Mouse (Mus musculus): ENCODE measurements around the gene Rab40c. TPM values are rescaled to one million over a fixed set of nuclear protein-coding genes. Genes with fewer than 3 reads are reported as not detected.

The Rab40c gene
- total RNA-seq, 2 experiments from 2014 or later: 15.1 to 17.2 TPM

GRCm38 (mm10) chr17:25860229-25860628, 59.3 kb downstream of the Rab40c start:
- no peak for DNase-seq (ENCODE audit: low spot score in 2 of 2)

GRCm38 (mm10) chr17:25844396-25844901, 75.1 kb downstream of the Rab40c start, which contains the start of gene Rhot2:
TSS of gene Rhot2 (minus strand) at chr17:25844851.
- DNase-seq (ENCODE audit: low spot score in 2 of 2): peak; percentile 88 to 95

- DNase-seq (ENCODE audit: low spot score in 2 of 2): no peak
These were observed 75.7 kb downstream of the Rab40c start for GRCm38 (mm10) chr17:25843636-25844395.

GRCm38 (mm10) chr17:25843122-25843521, 76.4 kb downstream of the Rab40c start:
- no peak for DNase-seq (ENCODE audit: low spot score in 2 of 2)

- DNase-seq (ENCODE audit: low spot score in 2 of 2): no peak
These were observed 77.0 kb downstream of the Rab40c start for GRCm38 (mm10) chr17:25842509-25842908.

- DNase-seq (ENCODE audit: low spot score in 2 of 2): no peak
These were observed 78.2 kb downstream of the Rab40c start, which contains the start of gene Gm20683 for GRCm38 (mm10) chr17:25841117-25841880. TSS of gene Gm20683 (minus strand) at chr17:25841763.

- no peak for DNase-seq (ENCODE audit: low spot score in 2 of 2)
These were observed 79.0 kb downstream of the Rab40c start for GRCm38 (mm10) chr17:25840519-25840918.

- DNase-seq (ENCODE audit: low spot score in 2 of 2): no peak
These were observed 79.9 kb downstream of the Rab40c start for GRCm38 (mm10) chr17:25839455-25840235.

GRCm38 (mm10) chr17:25838904-25839303, 80.6 kb downstream of the Rab40c start:
- no peak for DNase-seq (ENCODE audit: low spot score in 2 of 2)

GRCm38 (mm10) chr17:25837533-25837932, 82.0 kb downstream of the Rab40c start:
- no peak for DNase-seq (ENCODE audit: low spot score in 2 of 2)

- peak in 1 of 2 experiments; percentile 70 for DNase-seq (ENCODE audit: low spot score in 2 of 2)
These were observed 82.5 kb downstream of the Rab40c start, which contains the start of gene Rhbdl1 for GRCm38 (mm10) chr17:25837076-25837410. TSS of gene Rhbdl1 (minus strand) at chr17:25837295.

GRCm38 (mm10) chr17:25836397-25837075, 83.0 kb downstream of the Rab40c start:
- DNase-seq (ENCODE audit: low spot score in 2 of 2): peak in 1 of 2 experiments; percentile 47

GRCm38 (mm10) chr17:25835816-25836215, 83.7 kb downstream of the Rab40c start:
- DNase-seq (ENCODE audit: low spot score in 2 of 2): no peak

- DNase-seq (ENCODE audit: low spot score in 2 of 2): no peak
These were observed 84.2 kb downstream of the Rab40c start for GRCm38 (mm10) chr17:25835301-25835700.

- no peak for DNase-seq (ENCODE audit: low spot score in 2 of 2)
These were observed 84.8 kb downstream of the Rab40c start for GRCm38 (mm10) chr17:25834595-25835222.

GRCm38 (mm10) chr17:25833961-25834594, 85.4 kb downstream of the Rab40c start:
- no peak for DNase-seq (ENCODE audit: low spot score in 2 of 2)

GRCm38 (mm10) chr17:25833291-25833663, 86.2 kb downstream of the Rab40c start, which contains the start of gene Stub1:
TSS of gene Stub1 (minus strand) at chr17:25833404.
- peak; percentile 82 to 91 for DNase-seq (ENCODE audit: low spot score in 2 of 2)

GRCm38 (mm10) chr17:25832436-25833290, 86.9 kb downstream of the Rab40c start:
- DNase-seq (ENCODE audit: low spot score in 2 of 2): peak; percentile 96 to 100
